Mouse (Mus musculus) kidney, postnatal 25 days (tissue): Measurements from ENCODE around the gene Def8.
"Not testable (repeated sequence)": the region's sequence is repeated elsewhere in the genome, so short reads cannot be mapped to it uniquely, and the experiment has no call there.

ENCODE experiments used
- DNase-seq, 2 experiments: peaks; one replicate each; pipeline ENCODE4 v3.0.0; 2021; ENCODE audit warnings: mixed read lengths in 2 of 2

The Def8 gene

DNA sequence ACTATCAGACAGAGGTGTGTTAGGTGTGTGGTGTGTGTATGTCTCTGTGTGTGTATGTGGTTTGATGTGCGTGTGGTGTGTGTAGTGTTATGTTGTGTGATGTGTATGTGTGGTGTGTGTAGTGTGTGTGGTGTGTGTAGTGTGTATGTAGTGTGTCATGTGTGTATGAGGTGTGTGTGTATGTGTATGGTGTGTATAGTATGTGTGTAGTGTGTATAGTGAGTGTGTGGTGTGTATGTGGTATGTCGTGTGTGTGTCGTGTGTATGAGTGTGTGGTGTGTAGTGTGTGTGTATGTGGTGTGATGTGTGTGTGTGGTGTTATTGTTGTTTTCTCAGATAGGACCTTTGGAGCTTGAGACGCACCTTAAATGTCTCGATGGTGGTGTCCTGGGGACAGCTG, 19.0 kb downstream of the Def8 start:
- DNase-seq, result no peak

DNA sequence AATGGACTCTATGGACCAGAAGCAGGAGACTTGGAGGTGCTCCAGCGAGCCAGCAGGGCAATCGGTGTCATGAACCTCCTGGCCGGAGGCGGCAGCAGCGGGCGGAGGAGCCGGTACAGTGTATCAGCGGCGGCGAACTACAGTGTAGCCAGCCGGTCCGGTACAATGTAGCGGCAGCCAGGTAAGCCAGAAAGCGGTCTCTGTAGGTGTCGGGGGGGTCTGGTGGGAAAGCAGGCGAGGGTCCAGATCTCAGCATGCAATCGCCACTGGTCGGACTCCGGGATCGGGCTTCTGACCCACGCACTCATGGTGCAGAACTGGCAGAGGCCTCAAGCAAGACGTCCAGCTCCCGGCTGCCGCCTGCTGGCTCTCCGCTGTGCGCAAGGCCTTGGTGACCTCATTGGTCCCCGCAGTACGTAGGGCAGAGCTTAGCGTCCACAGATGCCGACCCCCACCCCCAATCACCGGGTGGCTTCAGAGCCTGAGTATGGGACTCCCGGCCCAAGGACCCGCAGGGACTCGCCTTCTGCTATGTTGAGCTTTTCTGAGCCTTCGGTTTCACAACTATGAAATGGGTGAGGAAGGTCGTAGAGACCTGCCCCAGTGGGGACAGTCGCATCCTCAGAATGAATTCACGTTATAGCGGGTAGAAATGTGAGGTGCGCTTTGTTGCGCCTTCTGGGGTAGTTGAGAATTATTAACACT, 19.7 kb downstream of the Def8 start:
- peak; percentile 96 to 98 for DNase-seq

DNA sequence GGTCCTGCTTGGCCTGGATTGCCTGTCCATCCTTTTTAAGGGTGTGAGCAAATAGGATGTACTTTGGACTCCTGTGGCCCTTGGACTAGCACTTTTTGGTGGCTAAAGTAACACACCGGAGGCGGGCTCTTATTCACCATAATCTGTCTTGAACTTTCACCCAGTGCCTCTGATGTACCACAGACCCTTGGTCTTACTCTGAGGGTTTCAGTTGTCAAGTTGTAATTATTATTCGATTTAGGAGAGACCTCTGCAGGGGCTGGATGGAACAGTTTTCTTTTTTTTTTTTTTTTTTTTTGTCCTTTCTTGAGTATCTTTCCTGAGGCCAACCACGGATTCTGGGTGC, 20.2 kb downstream of the Def8 start:
- DNase-seq, result peak; percentile 70 to 87

DNA sequence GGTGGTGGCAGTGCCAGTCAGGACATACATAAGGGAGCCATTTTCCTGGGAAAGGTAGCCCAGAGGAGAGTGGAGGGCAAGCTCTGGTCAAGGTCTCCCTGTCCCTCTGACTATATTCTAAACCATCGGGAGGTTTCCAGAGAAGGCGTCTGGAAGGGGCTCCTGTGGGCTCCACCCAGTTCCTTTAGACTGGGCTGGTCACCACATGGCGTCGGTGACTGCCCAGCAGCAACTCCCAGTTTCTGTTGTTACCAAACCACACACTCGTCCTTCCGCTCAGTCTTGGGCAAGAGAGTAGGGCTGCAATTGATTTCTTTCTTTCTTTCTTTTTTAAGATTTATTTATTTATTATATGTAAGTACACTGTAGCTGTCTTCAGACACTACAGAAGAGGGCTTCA, 20.8 kb downstream of the Def8 start:
- DNase-seq, result no peak

DNA sequence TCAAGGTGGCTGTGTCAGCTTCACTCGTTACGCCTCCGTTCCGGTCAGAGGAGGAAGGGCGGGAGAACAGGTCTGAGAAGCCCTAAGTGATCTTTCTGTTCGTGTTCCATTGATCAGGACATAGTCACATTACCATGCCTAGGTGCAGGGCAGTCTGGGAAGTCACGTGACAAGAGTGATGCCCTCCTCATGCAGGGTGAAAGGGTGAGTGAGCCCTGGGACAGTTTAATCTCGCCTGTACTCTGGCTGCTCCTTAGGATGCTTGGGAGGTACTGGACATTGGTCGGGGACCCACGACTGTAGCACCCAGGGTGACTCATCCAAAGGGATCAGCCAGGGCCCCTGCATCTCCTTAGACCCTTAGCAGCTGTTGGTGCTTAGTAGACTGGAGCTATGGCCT, 22.7 kb downstream of the Def8 start:
- peak in 1 of 2 experiments; percentile 72 for DNase-seq

DNA sequence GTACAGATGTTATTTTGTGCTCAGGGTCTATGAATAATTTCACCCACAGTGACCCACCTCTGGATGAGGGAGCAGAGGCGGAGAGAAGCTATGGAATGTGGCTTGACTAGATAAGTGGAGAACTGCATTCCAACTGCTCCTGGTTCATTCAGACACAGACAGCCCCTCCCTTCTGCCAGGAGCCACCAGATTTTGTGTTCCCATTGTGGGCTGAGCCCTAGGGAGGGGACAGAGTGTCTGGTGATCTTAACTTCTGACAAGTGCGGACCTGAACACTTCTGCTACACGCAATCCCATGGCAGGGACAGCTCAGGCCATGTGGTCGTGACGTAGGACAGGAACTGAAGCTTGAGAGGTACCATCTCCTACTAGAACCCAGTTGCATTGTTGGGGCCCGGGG, 23.5 kb downstream of the Def8 start:
- no peak for DNase-seq

DNA sequence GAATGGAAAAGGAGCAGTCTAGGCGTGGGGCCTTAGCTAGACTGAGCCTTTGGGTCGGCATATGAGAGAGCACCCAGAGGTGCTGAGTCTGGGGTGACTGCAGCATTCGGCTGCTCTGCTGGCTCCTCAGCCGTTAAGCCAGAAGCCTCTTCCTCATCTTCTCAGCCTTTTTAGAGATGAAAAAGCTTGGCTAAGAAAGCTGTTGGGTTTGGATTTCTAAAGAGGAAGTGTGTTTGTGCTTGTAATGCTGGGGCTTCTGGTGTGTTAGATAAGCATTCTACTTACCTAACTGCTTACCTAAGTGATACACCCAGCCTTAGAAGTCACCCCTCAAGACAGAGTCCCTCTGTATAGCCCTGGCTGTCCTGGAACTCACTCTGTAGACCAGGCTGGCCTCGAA, 27.5 kb downstream of the Def8 start:
- DNase-seq, result no peak

DNA sequence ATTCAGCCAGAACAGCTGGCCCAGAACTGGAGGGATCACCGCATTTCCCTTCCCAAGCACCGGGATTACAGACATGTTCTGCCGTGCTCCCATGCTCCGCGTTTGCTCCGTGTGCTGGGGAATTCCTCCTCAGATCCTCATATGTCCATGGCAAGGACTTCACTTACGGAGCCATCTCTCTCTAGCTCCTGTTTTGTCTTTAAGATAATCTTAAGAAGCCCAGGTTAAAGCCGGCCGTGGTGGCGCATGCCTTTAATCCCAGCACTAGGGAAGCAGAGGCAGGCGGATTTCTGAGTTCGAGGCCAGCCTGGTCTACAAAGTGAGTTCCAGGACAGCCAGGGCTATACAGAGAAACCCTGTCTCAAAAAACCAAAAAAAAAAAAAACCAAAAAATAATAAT, 28.4 kb downstream of the Def8 start:
- DNase-seq, result not testable (repeated sequence)

DNA sequence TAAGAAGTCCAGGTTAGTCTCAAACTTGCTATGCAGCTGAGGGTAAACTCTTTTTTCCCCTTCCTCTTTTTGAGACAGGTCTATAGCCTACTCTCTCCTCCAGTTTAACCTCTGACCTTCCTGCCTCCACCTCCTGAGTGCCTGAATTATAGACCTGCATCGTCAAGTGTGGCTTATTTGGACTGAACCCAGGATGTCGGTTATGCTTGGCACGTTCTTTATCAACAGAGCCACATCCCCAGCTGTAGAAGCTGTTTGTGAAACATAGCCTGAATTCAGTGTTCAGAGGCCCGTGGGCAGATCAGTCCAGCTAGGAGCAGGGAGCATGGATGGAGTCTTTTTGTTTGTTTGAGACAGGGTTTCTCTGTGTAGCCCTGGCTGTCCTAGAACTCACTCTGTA, 28.8 kb downstream of the Def8 start:
- no peak for DNase-seq

DNA sequence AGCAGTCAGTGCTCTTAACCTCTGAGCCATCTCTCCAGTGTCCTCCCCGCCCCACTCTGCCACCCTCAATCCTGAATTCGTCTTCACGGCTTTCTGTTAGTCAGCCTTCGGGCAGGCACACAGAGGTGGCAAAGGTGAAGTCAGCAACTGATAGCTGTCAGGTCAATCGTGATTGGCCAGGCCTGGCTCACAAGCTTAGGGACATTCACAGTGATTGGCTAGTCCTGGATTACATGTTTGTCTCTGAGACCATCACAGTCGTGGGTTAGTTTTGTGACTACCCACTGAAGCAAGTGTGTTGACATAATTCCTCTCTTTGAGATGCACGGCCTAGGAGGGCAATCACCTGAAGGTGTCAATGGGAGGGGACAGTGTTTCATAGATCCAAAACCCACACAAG, 30.0 kb downstream of the Def8 start:
- DNase-seq, result no peak

DNA sequence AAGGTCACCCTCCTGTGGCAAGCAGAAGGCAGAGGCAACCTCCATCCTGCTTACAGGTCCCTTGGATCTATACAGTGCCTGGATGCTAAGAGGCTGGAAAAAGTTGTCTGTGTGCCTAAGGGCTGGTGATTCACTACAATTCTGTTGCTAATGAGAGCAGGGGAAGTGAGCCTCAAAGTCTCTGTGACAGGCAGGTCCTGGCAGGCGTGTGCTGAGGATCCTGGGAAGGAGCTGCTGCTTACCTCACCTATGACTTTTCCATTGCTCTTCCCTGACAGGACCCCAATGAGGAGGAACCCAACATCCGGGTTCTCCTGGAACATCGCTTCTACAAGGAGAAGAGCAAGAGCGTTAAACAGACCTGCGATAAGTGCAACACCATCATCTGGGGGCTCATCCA, 30.6 kb downstream of the Def8 start:
- no peak for DNase-seq

DNA sequence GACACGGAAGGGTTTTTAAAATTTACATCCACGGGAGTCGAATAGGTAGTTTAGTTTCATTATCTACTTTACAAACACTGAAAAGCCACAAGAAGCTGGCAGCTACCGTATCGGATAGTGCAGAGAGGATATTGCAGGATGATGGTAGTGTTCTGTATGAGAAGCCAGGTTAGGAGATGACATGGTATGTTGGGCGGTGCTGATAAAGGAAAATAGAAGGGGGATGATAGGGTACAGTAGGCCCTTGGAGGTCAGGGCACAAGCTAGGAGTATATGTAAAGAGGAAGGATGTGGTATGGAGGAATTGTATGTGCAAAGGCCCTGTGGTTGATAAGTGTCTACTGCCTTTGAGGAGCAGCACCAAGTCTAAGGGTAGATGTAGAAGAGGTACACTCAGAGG, 31.2 kb downstream of the Def8 start:
- no peak for DNase-seq

DNA sequence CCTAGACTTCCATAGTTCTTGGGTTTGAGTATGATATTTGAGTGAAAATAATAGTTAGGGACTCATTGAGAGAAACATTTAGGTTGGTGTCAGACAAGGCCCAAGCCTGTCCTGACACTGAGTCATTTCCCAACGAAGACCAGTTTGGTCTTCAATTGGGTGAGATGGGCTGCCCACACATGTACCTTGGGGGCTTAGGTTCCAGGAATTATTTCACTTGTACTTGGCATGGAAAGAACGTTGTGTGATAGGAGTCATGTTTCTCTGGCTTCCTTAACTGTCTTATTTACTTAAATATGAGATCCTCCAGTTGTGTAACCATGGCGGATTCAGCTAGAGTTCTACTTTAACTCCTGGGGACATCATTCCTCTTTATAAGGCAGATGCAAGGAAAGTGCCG, 40.3 kb downstream of the Def8 start:
- no peak for DNase-seq

DNA sequence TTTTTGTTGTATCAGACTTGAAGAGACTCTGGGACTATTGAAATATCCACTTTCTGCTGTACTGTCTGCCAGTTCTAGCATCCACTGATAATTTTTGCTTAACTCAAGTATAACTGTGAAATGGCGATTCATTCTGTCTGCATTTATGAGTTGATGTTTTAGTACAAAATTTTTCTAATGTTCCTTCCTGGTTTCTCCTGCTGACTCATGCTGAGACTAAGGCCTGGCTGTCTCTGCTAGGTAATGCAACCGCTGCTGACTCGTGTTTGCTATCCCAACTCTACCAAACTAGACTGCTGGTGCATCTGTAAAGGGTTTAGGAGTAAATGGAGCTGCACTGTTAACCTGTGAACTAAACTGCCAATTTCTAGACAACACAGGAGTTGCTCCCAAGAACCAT, 44.1 kb downstream of the Def8 start:
- no peak for DNase-seq

DNA sequence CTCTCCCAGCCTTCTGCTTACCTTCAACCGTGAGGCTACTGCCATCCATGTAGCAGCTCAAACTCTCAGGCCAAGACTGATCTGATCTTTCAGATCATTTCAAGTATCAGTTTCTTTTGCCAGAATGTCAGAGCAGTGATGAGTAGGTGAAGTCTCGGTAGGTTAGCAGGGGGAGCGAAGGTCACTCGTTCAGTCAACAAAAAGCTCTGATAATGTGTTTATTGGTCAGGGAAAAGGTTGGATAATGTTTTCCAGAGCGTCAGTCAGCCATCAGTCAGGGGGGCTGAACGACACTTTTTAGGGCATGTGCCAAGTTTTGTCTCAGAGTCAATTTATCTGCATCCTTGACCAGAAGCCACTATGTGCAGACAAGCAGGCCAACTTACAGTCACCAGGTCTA, 49.7 kb downstream of the Def8 start:
- not testable (repeated sequence) for DNase-seq

DNA sequence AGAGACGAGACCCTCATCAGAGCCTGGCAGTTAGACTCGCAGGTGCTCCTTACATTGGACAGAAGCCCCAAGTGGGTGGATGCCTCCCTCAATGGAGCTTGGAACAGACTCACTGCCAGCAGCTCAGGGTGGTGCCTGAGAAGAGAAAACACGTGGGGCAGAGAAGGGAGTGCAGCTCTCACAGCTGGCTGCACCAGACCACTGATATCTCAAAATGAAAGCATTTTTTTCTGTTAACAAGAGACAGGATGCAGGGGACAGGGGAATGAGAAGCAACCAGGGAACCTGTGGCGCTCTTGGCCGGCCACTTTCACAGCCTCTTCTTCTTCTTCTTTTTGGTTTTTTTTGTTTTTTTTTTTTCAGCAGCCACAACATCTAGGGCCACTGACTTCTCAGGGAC, 51.2 kb downstream of the Def8 start:
- not testable (repeated sequence) for DNase-seq

DNA sequence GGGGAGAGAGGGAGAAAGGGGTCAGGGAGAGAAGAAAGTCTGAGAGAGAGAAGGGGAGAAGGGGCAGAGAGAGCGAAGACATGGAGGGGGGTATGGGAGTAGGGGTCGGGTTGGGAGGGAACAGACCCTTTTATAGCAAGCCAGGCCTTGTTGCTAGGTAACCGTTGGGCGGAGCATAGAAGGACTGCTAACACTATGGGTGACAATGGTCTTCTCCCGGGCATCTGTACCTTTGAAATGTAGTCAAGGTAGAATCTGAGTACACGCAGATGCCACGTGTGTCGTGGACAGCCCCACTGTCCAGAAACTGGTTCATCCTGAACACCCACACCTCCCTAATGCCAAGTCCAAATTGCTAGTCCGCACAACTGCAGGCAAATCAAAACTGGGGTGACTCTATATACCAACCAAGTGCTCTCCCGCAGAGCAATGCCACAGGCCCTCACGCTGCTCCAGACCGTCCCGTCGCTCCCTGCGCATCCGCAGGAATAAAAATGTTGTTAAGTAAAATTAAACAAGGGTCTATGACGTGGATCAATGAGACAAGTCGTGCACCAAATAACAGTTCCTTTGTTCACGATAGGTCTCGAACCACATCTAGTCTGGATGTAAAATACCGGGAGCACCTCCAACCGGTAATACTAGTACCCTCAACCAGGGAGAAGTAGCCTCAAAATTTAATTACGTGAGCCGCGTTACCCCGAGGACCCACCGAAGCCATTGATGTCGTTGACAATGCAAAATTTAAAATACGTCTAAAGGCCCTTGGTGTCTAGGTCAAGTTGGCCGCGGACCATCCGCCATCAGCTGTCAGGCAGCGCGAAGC, 53.8 kb downstream of the Def8 start:
- DNase-seq, result no peak

DNA sequence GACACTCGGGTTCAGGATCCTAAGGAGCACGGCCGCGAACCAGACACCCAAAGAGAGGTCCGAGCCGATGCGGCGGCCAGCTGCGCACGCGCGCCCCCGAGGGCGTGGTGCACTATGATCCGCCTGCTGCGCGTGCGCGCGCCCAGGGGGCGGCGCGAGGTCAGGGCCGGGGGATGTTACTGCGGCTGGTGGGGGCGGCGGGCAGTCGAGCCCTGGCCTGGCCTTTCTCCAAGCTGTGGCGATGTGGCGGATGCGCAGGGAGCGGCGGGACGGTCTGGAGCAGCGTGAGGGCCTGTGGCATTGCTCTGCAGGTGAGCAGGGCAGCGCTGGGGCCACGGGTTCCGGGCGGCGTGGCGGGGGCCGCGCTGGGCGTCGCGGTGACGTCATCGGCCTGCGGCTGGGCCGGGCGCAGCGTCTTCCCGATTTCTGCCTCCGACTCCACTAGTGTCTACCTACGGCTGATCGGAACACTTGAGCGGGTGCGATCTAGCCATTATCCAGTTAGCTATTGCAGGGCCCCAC, 54.5 kb downstream of the Def8 start, which contains the start of gene Afg3l1:
Afg3l1 (plus strand) TSS at position 167 of the 522 bp plus-strand sequence.
- DNase-seq, result peak; percentile 94 to 96

DNA sequence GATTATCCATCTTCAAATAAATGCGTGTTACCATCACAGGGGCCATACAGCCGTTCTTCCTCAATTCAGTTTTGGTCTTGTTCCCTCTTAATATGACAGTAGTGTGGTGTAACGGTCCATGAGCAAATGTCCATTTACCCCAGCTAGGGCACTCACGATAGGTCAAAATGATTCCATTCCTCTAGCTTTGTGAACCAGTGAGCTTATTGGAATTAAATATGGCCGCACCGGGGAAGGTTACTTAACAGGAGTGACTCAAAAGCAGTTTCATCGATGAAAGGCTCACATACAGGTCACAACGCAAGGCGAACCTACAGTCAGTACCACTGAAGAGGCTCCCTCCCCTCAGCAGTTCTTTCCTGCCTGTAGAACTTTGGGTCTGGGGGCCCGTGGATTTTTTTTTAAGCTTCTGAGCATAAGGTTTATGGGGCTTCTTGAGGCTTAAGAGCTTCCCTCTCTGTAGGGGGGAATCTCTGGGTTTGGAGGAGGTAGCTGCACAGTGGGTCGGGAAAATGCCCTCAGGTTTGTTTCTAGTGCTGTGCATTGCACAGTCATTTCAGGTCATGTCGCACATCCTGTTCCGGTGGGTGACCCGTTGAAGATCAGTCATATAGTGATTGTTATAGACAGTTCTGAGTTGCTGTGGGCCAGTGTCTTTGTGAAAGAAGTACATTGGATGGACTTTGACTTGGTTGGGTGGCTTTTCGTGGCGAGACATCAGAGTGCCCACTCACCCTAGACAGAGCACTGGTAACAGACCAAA, 55.3 kb downstream of the Def8 start:
- DNase-seq, result no peak

DNA sequence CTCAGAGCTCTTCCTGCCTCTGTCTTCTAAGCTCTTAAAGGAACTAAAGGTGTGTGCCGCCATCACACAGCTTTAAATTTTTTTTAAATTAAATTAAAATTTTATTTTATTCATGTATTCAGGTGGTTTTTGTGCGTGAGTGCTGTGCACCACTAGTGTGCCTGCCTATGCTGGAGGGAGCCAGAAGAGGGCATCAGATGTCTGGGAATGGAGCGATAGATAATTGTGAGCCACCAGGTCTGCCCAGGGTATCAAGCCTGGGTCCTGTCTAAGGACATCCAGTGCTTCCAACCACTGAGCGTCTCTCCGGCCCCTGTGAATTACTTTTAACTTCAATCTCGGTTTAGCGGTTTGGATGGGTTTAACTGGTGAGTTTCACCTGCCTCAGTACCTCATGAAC, 59.3 kb downstream of the Def8 start:
- no peak for DNase-seq

DNA sequence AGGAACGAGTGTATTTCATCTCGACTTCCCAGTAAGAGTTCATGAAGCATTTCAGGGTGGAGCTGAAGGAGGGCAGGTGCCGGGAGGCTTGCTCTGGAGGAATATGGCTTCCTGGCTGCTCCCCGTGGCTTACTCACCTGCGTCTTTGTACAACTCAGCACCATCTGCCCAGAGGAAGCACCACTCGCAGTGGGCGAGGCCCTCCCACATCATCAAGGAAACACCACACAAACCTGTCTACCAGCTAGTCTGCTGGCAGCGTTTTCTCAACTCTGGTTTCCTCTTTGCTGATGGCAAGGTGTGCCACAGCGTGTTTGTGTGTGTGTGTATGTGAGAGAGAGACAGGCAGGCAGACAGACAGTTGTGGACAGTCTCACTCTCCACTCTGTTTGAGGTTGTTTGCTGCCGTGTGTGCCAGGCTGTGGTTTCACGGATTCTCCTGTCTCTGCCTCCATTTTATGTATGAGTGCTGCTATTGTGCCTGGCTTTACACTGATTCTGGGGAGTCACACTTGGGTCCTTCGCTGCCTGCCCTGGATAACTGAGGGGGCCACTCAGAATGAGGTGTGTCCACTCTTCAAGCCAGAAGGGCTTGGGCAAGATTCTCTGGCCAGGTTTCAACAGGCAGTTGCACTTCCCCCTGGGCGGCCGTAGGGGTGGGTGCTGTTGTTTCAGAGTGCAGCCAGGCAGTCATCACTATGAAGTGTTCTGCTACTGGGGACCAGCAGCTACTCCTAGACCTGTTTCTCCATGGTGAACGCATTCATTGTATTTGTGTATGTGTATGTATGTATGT, 68.2 kb downstream of the Def8 start:
- DNase-seq, result no peak

DNA sequence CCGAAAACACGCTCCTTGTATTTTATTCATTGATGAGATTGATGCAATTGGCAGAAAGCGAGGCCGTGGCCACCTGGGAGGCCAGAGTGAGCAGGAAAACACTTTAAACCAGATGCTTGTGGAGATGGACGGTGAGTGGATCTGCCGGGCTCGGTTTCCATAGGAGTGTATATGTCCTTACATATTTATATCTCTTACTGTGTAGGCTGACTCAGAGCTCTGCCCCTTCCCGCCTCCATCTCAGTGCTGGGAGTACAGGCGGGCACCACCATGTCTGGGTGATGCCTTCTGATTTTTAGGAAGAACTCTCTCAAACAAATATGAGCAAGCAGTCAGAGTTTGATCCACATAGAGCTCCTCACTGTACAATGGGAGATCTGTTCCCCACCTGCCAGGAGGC, 69.6 kb downstream of the Def8 start:
- no peak for DNase-seq

DNA sequence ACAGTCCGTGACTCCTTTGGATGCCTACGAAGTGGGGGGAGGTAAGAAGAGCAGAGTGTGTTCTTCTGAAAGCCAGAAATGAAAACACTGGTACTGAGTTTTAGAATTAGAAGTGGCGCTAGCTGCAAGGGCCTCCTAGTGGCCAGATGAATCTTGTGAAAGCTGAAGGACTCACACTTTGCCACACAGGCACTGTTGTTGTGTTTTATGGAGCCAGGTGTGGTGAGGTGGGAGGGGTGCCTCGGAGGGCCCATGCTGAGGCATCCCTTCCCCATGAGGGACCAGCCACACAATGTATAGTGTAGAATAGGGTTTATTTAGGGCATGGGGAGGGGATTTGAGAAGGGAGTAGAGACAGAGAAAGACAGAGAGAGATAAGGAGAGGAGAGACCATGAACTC, 74.4 kb downstream of the Def8 start:
- DNase-seq, result no peak
